Mouse (Mus musculus) gastrocnemius, postnatal 14 days (tissue): ENCODE results near the gene Foxb1. TPM values are rescaled to one million over a fixed set of nuclear protein-coding genes. Genes with fewer than 3 reads are reported as not detected.

Experiments
- DNase-seq: peaks from one replicate; pipeline ENCODE4 v3.0.0; 2021; ENCODE audit warnings: mixed read lengths
- intact Hi-C: fragments of 180-260 bp; cut with DNase I; formaldehyde crosslinking; loops from one replicate; pipeline ENCODE4 v1.15.1; 2025; ENCODE audit warnings: low total_unique reads
- total RNA-seq, 2 experiments: library from RNA; stranded (reverse); gene quantifications; 2 replicates each; pipeline ENCODE4 v1.2.3; 2021

Foxb1 gene
- total RNA-seq, 2 experiments from 2014 or later = not detected

DNA sequence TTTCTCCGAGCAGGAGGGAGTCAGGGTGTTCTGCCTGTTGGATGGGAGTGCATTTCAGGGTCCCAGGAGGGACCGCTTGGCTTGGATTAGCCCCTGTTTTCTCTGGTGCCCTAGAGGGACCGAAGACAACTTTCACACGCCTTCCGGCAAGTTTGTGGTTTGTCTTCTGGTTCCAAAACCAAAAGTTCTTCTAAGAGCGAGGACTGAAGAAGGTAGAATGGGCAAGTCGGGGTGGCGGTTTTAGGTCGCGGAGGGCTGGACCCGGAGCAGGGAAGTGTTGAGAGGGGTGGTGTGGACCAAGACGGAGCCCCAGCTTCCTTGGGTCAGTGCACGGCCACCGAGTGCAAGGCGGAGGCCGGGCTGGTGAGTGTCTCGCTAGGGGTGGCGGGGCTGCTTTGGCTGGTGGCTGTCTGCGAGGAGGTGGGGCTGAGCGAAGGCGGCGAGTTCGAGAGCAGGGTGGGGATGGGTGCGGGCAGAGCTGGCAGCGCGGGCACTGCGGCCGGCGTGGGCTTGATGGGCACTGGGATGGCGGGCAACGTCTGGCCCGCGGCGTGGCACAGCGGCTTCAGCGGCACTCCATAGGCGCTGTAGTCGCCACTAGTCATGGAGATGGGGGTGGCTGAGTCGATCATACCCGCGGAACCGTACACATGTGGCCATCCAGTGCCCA lies 1.7 kb downstream of the Foxb1 start:
- intact Hi-C loops = no loop called here

DNA sequence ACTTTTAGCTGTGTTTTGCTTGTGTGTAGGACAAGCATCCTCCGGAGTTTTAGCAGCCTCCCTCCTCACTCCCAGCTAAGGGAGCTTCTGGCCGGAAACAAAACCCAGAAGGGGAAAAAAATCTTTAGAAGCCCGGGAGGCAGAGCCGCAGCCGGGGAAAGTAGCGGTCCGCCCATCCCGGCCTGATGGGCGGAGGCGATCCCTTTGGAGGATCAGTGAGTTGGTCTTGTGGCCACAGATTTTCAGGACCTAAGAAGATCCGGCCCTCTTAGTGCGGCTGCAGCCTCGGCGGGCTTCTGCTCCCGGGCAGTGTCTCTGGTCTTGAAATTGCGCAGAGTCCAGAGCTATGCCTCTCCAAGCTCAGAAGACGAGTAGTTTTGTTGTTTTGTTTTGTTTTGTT lies 2.2 kb downstream of the Foxb1 start:
- intact Hi-C loops = no loop called here
- DNase-seq = no peak

More for the DNA sequence above, 1.7 kb downstream of the Foxb1 start:
- no peak for DNase-seq

DNA sequence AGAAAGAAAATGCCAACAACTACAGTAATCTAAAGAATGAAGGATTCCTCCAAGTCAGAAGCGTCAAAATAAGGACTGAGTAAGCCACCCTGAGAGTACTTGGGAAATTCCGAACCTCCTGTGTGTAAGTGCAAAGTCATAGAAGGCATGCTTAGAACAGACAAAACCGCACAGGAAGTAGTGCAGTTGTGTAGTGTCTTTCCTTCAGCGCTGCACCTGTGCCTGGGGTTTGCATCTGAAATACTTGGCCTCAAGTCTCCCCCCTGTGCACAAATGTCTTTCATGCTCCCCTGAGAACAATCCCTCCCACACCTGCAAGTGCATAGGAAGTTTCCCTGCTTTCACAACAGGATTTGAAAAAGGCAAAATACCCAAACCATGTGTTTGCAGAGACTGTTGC lies 3.5 kb downstream of the Foxb1 start:
- intact Hi-C loops = no loop called here
- no peak for DNase-seq

DNA sequence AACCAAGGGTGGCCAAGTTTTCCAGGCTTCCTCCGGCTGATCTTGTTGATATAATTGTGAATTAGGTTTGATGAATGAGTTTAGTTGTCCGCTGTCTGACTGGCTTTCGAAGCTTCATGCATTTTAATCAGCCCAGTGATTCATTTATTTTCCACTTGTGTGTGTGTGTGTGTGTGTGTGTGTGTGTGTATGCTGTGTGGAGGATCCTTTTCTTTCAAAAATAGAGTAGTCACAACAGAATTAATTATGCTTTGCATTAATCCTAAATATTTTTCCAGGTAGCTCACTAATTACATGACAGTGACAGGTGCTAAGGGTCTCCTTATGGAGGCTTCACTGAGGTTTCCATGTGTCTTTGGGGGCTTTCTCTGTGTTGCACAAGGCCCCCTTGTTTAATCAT lies 4.3 kb downstream of the Foxb1 start:
- no peak for DNase-seq
- intact Hi-C loops = no loop called here

DNA sequence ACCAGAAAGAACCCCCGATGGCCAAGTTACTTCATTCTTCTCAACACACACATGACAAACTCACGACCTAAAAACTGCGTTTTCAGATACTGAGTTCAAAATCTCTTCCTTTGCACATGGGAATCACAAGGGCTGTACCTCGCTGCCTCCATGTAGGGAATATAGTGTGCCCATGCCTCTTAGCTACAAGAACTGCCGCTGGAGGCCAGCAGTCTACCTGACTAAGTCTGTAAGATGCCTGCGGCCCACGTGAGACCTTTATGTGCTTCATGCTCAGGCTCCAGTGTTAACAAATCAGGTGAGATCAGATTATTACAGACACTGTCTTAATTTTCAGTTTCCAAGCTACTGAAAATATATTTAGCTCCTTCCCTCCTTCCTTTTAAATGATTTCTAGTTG lies 4.7 kb downstream of the Foxb1 start:
- intact Hi-C loops = no loop called here
- no peak for DNase-seq

DNA sequence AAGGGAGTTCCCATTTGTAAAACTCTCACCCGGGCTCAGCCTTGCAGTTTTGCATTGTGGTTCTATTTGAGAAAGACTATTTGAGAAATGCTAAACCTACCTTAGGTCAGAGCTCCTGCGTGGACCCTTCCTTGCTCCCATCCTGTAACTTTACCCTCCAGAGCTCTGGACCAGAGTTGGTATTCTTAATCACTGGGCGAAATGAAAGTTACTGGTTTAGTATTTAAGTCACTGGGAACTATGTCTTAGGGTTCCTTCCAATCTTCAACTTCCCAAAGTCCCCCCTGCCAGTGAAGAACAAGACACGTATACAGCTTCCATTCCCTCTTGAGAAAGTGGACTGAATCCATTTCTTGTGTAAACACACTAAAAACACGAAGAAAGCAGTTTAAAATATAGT lies 5.6 kb downstream of the Foxb1 start:
- DNase-seq = no peak
- intact Hi-C loops = no loop called here

DNA sequence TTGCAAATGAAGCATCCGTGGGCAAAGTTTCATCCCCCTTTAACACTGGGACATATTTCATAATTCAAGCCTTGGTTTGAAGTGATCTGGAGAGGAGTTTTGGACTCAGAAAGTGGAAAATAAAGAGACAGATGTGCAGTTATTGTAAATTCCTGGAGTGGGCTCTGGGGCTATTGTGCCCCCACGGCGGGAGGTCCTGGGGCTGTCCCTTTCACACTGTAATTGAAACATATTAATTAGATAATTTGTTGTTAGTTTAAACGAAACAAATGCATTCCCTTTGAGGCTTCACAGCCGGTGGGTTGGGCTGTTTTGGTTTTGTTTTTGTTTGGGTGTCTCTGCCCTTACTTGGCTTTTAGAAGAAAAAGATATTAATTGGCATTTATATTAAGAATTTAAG lies 6.0 kb downstream of the Foxb1 start:
- intact Hi-C loops = no loop called here
- DNase-seq = no peak

DNA sequence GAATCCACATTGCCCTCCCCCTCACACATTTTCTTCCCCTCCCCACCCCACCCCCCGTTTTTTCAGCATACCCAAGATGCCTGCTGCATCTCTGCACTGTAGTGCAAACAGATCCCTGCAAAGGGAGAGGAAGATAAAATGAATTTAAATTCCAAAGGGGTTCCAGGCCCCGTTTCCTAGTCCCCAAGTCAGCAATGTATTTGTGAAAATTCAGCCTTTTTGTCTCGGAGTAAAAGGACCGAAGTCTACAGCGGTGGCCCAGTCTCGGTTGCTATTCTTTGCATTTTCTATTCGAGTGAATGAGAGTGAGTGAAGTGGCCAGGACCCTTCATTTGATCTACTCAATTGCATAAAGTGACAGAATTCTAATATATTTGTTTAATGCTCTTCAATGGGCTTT lies 6.4 kb downstream of the Foxb1 start:
- intact Hi-C loops = no loop called here
- DNase-seq = no peak

DNA sequence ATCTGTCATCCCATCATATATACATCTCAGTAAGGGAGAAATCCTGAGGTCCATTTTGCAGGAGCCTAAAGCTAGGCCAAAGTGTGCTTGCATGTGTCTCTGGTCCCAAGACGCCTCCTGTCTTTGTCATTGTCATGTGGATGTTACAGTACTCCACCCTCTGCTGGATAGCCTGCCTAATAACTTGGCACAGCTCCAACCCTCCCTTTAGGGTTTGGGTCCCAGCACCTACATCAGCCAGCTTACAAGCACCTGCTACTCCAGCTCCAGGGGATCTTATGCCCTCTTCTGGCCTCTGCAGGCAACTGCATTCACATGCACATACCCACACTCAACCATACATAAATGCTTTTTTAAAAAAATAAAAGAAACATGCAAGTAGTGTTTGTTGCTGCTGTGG lies 12.8 kb downstream of the Foxb1 start:
- DNase-seq = no peak
- intact Hi-C loops = no loop called here

DNA sequence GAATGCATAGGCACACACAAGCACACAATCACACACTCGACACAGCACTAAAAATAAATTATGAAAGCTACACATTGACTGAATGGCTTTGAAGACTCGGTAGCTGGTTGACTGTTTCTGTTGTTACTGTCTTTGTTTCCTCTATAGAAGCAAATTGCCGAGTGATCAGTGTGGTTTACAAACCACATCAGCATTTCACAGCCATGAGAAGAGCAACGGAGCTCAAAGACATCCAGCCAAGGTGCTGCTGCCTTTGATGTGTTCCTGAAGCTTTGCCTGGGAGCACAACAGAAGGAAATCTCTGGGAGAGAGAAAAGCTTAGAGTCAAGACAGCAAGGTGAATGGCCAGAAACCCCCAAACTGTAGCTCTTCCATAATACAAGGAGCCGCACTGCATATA lies 32.0 kb downstream of the Foxb1 start:
- DNase-seq = no peak
- intact Hi-C loops = no loop called here

DNA sequence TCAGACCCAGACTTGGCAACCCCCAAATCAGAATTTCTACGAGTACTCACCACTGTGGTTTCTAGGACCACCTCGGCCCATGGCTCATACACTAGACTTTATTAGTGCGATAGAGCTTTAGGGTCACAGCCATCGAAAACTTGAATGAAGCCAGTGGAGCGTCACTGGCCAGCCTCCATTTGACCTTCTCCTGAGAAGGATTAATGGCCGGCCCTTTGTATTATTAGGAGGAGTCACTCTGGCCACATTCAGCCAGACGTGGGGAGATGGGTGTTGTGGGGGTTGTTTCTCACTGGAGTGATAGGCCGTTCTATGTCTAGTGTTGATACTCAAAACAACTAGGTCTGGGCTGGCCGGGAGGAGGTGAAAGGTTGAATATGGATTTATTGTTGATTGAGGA lies 42.3 kb downstream of the Foxb1 start:
- intact Hi-C loops = no loop called here
- no peak for DNase-seq

DNA sequence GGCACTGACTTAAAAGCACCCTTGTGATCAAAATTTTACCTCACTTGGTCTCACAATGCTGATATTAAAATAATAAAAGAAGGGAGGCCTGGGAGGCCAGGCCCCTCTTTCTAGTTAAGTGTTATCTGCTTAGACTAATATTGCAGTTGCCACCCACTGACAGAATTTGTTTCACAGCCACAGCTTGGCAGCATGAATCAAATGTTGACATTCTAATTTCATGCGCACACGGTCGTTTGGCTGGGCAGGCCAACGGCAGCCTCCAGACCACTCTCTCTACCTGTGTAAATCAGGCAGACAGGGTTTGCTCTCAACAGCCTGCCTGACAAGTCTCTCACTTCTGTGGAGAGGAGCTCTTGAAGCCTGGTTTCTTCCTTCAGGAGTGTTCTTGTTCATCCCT lies 44.4 kb downstream of the Foxb1 start:
- intact Hi-C loops = no loop called here
- no peak for DNase-seq

DNA sequence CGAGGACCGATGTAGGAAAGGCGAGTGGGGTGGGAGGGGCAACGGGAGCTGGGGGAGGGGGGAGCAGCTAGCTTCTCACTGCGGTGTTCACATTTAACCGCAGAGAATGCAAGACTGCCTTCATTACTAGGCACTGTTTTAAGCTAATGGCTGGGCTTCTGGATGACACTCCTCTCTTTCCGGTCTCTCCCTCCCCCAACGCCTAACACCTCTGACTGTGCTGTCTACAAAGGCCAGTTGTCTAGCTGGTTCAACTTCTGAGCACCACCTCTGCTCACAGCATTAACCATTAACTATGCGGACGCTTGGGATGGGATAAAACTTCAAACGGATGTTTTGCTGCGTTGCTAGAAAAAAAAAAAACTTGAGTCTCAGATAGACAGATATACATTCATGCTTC lies 45.3 kb downstream of the Foxb1 start:
- intact Hi-C loops = no loop called here
- no peak for DNase-seq

DNA sequence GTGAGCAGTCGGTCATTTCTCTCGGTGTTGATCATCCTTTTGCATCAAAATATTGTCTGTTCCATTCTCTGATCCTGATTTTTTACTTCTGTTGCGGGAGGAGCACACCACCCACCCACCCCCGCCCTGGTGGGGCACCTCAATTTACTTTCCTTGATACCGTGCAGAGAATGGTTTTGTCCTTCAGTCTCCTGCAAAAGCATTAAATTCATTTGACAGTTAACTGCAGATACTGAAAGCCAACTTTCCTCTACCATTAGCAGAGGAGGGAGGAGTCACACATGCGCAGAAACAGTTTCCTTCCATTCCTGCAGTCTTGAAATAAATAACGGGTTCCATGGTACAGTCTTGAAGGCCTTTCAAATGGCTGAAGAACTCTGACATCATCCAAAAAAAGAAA lies 46.4 kb downstream of the Foxb1 start:
- intact Hi-C loops = no loop called here
- no peak for DNase-seq

DNA sequence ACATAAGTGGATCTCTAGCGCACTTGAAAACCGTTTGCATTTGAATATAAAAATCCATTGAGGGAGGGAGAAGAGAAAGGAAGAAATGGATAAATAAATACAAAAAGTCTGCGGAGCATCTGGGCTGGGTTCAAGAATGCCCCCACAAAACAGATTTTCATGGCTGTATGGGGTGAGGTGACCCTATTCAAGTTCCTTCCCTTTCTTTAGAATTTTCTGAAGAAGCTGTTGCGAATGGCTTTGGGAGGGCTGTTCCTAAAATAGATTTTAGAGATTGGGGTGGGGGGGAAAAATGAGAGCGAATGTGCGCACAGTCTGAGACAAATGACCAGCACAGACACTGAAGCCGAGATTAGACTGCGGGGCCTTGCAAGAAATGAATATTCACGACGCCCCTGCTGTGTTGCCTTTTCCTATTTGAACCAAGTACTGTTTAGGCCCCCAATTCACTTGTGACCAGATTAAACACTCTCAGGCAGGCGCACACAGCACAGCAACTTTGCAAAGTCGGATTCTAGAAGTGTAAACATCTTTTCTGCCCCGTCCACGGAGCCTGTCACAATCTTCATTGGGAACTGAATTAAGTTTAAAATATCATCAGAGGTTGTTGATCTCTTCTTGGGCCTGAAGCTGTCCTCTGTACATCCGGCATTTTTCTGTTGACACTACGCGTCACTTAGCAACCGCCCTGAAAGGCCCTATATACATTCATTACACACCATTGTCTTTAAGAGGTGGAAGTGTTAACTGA lies 47.0 kb downstream of the Foxb1 start:
- DNase-seq = no peak
- intact Hi-C loops = no loop called here

DNA sequence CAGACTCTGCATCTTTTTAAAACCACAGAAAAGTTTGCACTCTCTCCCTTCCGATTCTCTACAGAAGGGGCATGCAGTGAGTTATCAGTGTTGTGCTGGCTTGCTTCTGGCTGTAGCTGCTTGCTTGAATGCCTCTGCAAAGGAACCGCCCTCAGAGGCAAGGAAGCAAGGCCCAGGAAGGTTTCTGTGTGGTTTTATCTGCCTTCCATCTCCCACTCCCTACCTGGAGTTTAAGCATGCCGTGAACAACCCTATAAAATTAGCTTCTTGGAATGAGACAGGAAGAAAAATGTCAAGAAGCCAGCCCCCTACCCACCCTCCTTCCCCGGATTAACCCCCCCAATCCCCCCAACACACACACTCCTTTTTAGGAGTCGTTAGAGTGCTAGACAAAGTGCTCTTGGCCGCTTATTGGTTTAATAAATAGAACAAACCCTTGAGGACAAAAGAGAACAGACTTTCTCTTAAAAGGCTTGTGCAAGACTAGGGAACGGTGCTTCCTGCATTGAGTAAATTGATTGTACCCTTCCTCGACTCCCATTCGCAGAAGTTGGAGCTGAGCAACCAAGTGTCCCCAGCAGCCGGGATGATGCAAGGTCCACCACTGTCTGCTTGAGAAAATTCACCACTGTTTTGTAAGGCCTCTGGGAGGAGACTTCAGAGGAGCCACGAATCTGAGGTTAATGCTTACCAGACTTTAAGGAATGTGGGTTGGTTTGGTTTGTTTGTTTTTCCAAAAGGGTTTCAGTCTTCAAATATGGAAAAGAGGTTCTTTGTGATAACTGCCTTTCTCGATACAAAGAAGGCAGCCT lies 47.8 kb downstream of the Foxb1 start:
- no peak for DNase-seq
- intact Hi-C loops = no loop called here

Other genes starting within 250 kb of the Foxb1 start
- 10 to 100 TPM; 67.1 to 67.3 TPM for gene Bnip2, start 228.5 kb upstream of the Foxb1 start, total RNA-seq